Mouse (Mus musculus): ENCODE measurements around the gene Gm28305. TPM values are rescaled to one million over a fixed set of nuclear protein-coding genes. Genes with fewer than 3 reads are reported as not detected.
A peak's percentile ranks its signal among the peaks of the same experiment; 100 is the strongest.

The Gm28305 gene
- polyA plus RNA-seq (2012; rRNA removed) = not detected in 2 replicates

- DNase-seq = no peak
- Histone ChIP-seq H3K27me3 (replicated peaks; ENCODE audit: control insufficient read depth, insufficient read depth, low read length) (no peaks in the 10 kb centered on the region), H3K36me3 (ENCODE audit: control insufficient read depth, insufficient read depth, low read length) (peaks cover 2% of the 10 kb centered on the region), H3K27ac (ENCODE audit: insufficient read depth, low read depth, low read length) (no peak within 1 kb of the TSS), H3K4me3 (ENCODE audit: insufficient read depth, low read depth, low read length) (no peak within 1 kb of the TSS), H3K4me1 (ENCODE audit: control insufficient read depth, insufficient read depth, low read length) (no peaks in the 10 kb centered on the region)
- TF ChIP-seq CTCF (conservative IDR thresholded peaks at IDR 0.05; ENCODE audit: insufficient read depth, insufficient read length, low read depth, low read length) (no peak), POLR2A (IDR thresholded peaks at IDR 0.05; ENCODE audit: low read depth, low read length) (no peak)
- WGBS = 61% methylated on average over 2 of the region's 2 CpGs
Measured at GRCm38 (mm10) chr9:104040362-104040761, at the start of gene Gm28305. Gene Gm28305, plus strand, starts transcription at chr9:104040662.

GRCm38 (mm10) chr9:103996496-103996895, 44.0 kb upstream of the Gm28305 start:
- no peaks in the 10 kb centered on the region for H3K36me3 ChIP-seq (ENCODE audit: control insufficient read depth, insufficient read depth, low read length)
- peak; percentile 40 for DNase-seq
- no peaks in the 10 kb centered on the region for H3K27me3 ChIP-seq (replicated peaks; ENCODE audit: control insufficient read depth, insufficient read depth, low read length)
- no peak overlapping the region for H3K27ac ChIP-seq (ENCODE audit: insufficient read depth, low read depth, low read length)
- H3K4me1 ChIP-seq (ENCODE audit: control insufficient read depth, insufficient read depth, low read length) = peaks cover 7% of the 10 kb centered on the region; the same call in 1 of the 2 replicates
- WGBS = 8% methylated on average over 2 of the region's 2 CpGs
- TF ChIP-seq CTCF (conservative IDR thresholded peaks at IDR 0.05; ENCODE audit: insufficient read depth, insufficient read length, low read depth, low read length) = 0 out of 2 replicates have a peak, but pooled peaks have one; percentile 8
- TF ChIP-seq POLR2A (IDR thresholded peaks at IDR 0.05; ENCODE audit: low read depth, low read length) = no peak
- no peak overlapping the region for H3K4me3 ChIP-seq (ENCODE audit: insufficient read depth, low read depth, low read length)

GRCm38 (mm10) chr9:104000601-104001000, 39.9 kb upstream of the Gm28305 start:
- WGBS = 25% methylated on average over 3 of the region's 3 CpGs
- DNase-seq = peak; percentile 87
- Histone ChIP-seq H3K36me3 (ENCODE audit: control insufficient read depth, insufficient read depth, low read length) (no peaks in the 10 kb centered on the region), H3K27me3 (replicated peaks; ENCODE audit: control insufficient read depth, insufficient read depth, low read length) (no peaks in the 10 kb centered on the region), H3K4me3 (ENCODE audit: insufficient read depth, low read depth, low read length) (no peak overlapping the region), H3K4me1 (ENCODE audit: control insufficient read depth, insufficient read depth, low read length) (peaks cover 7% of the 10 kb centered on the region; the same call in 1 of the 2 replicates), H3K27ac (ENCODE audit: insufficient read depth, low read depth, low read length) (peak overlapping the region; percentile 59)
- TF ChIP-seq CTCF (conservative IDR thresholded peaks at IDR 0.05; ENCODE audit: insufficient read depth, insufficient read length, low read depth, low read length) = no peak

- Histone ChIP-seq H3K4me1 (ENCODE audit: control insufficient read depth, insufficient read depth, low read length) (peaks cover 7% of the 10 kb centered on the region; the same call in 1 of the 2 replicates), H3K27me3 (replicated peaks; ENCODE audit: control insufficient read depth, insufficient read depth, low read length) (no peaks in the 10 kb centered on the region), H3K36me3 (ENCODE audit: control insufficient read depth, insufficient read depth, low read length) (no peaks in the 10 kb centered on the region), H3K27ac (ENCODE audit: insufficient read depth, low read depth, low read length) (peak within 1 kb of the TSS; percentile 88), H3K4me3 (ENCODE audit: insufficient read depth, low read depth, low read length) (peak within 1 kb of the TSS; percentile 72)
- WGBS = 1% methylated on average over 55 of the region's 55 CpGs
- DNase-seq = peak; percentile 100
- no peak for TF ChIP-seq POLR2A (IDR thresholded peaks at IDR 0.05; ENCODE audit: low read depth, low read length)
- no peak for TF ChIP-seq CTCF (conservative IDR thresholded peaks at IDR 0.05; ENCODE audit: insufficient read depth, insufficient read length, low read depth, low read length)
Measured at GRCm38 (mm10) chr9:104001921-104002859, 38.3 kb upstream of the Gm28305 start, which contains the start of gene Nphp3. Gene Nphp3, plus strand, starts transcription at chr9:104002544.

- WGBS = under 1% methylated on average over 37 of the region's 37 CpGs
- Histone ChIP-seq H3K4me3 (ENCODE audit: insufficient read depth, low read depth, low read length) (peak overlapping the region; percentile 69), H3K27me3 (replicated peaks; ENCODE audit: control insufficient read depth, insufficient read depth, low read length) (no peaks in the 10 kb centered on the region), H3K36me3 (ENCODE audit: control insufficient read depth, insufficient read depth, low read length) (no peaks in the 10 kb centered on the region), H3K4me1 (ENCODE audit: control insufficient read depth, insufficient read depth, low read length) (peaks cover 7% of the 10 kb centered on the region; the same call in 1 of the 2 replicates), H3K27ac (ENCODE audit: insufficient read depth, low read depth, low read length) (peak overlapping the region; percentile 53)
- TF ChIP-seq POLR2A (IDR thresholded peaks at IDR 0.05; ENCODE audit: low read depth, low read length) (no peak), CTCF (conservative IDR thresholded peaks at IDR 0.05; ENCODE audit: insufficient read depth, insufficient read length, low read depth, low read length) (peak; percentile 68)
- peak; percentile 81 for DNase-seq
Measured at GRCm38 (mm10) chr9:104002913-104003330, 37.5 kb upstream of the Gm28305 start.

- Histone ChIP-seq H3K27me3 (replicated peaks; ENCODE audit: control insufficient read depth, insufficient read depth, low read length) (no peaks in the 10 kb centered on the region), H3K36me3 (ENCODE audit: control insufficient read depth, insufficient read depth, low read length) (peaks cover 7% of the 10 kb centered on the region), H3K4me3 (ENCODE audit: insufficient read depth, low read depth, low read length) (no peak overlapping the region), H3K4me1 (ENCODE audit: control insufficient read depth, insufficient read depth, low read length) (no peaks in the 10 kb centered on the region), H3K27ac (ENCODE audit: insufficient read depth, low read depth, low read length) (no peak overlapping the region)
- no peak for TF ChIP-seq POLR2A (IDR thresholded peaks at IDR 0.05; ENCODE audit: low read depth, low read length)
- no peak for TF ChIP-seq CTCF (conservative IDR thresholded peaks at IDR 0.05; ENCODE audit: insufficient read depth, insufficient read length, low read depth, low read length)
- no peak for DNase-seq
- WGBS = 81% methylated on average over 1 of the region's 1 CpGs
Measured at GRCm38 (mm10) chr9:104014526-104014925, 25.9 kb upstream of the Gm28305 start.

- peaks cover 3% of the 10 kb centered on the region; the same call in 1 of the 2 replicates for H3K36me3 ChIP-seq (ENCODE audit: control insufficient read depth, insufficient read depth, low read length)
- no peak overlapping the region for H3K27ac ChIP-seq (ENCODE audit: insufficient read depth, low read depth, low read length)
- TF ChIP-seq CTCF (conservative IDR thresholded peaks at IDR 0.05; ENCODE audit: insufficient read depth, insufficient read length, low read depth, low read length) (no peak), POLR2A (IDR thresholded peaks at IDR 0.05; ENCODE audit: low read depth, low read length) (no peak)
- 70% methylated on average over 10 of the region's 10 CpGs for WGBS
- no peaks in the 10 kb centered on the region for H3K4me1 ChIP-seq (ENCODE audit: control insufficient read depth, insufficient read depth, low read length)
- H3K4me3 ChIP-seq (ENCODE audit: insufficient read depth, low read depth, low read length) = no peak overlapping the region
- H3K27me3 ChIP-seq (replicated peaks; ENCODE audit: control insufficient read depth, insufficient read depth, low read length) = no peaks in the 10 kb centered on the region
- peak; percentile 45 for DNase-seq
Measured at GRCm38 (mm10) chr9:104021026-104021425, 19.4 kb upstream of the Gm28305 start.

All from kidney, adult 2 months (tissue).